Mouse (Mus musculus) CH12F3 (cell line): ENCODE results near the gene Rp2.
"Not testable (repeated sequence)": the region's sequence is repeated elsewhere in the genome, so short reads cannot be mapped to it uniquely, and the experiment has no call there.

ENCODE experiments used
- in situ Hi-C: fragments of 300-500 bp; cut with MboI; formaldehyde crosslinking; loops from 2 replicates; pipeline ENCODE4 v1.14.3; 2020; ENCODE audit warnings: low sequenced_read_pairs

Gene Rp2

DNA sequence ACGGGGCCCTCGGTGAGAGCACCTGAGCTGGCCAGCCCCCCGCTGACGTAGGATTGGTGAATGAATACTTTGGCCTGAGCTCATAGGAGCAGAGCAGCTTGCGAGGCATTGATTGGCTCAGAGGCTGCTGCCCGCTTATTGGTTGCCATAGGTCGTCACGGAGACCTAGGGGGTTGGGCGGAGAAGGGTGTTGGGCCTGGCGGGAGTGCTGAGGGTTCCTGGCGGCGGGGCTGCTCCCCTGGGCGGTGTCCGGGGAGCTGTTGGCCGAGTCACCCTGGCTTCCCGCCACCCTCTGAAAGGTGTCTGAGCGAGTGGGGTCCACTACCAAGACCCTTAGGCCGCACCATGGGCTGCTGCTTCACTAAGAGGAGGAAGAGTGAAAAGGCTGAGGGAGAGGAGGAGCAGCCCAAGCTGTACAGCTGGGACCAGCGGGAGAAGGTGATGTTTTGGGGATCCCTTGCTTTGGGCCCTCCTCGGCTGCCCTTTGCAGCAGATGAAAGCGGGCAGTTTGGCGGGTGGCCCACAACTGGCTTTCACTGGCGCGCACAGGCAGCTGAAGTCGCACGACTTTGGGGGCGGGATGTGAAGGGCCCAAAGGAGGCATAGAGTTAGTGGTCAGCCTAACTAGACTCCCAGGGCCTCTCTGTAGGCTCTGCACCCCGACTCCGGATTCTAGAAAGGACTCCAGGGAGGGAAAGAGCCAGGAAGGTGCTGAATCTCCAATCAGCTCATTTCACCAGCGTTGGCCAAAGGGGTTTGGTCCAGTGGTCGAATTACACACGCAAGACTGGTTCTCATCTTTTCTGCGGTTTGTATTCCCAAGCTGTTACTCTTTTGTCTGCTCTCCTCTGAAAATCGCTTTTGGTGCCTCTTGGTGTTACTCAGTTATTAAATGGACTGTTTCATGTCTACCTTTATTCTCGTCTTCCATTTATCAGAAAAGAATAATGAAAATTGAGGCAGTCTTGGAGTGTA lies at the start of gene Rp2:
Gene Rp2, plus strand, starts transcription at position 91 of the 975 bp plus-strand sequence.
- in situ Hi-C loops: no loop called here

DNA sequence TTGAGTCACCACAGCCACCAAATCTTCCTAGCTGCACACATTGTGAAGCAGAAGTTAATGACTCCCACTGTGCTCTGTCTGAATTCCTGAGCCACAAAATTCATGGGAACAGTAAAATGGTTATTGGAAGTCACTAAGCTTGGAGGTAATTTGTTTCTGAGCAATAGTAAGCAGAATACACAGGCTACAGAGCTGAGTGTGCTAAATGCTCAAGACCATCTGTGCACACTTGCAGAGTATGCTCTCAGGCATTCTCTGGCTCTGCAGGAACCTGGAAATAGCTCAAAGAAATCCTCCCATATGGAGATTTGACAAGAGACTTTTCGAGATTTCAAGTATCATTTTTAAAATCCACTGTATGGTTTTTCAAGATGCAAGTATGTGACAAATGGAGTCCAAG lies 31.5 kb upstream of the Rp2 start:
- in situ Hi-C loops: no loop called here

DNA sequence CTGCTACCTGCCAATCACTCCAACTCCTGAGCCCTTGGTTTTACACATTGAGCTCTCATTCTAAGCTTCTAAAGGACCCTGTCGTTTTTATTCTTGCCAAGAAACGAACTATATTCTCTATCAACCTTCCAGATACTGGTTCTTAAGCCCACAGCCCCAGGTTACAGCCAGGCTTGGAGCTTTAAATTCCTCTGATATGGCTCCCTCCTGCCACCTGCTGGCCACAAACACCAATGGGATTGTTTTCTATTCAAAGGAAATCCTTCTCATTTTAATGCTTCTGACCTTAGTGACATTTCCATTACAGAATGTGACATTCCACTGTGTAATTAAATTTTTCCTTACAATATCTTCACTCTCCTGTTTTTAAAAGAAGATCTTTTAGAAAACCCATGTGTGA lies 28.6 kb upstream of the Rp2 start:
- in situ Hi-C loops: no loop called here

DNA sequence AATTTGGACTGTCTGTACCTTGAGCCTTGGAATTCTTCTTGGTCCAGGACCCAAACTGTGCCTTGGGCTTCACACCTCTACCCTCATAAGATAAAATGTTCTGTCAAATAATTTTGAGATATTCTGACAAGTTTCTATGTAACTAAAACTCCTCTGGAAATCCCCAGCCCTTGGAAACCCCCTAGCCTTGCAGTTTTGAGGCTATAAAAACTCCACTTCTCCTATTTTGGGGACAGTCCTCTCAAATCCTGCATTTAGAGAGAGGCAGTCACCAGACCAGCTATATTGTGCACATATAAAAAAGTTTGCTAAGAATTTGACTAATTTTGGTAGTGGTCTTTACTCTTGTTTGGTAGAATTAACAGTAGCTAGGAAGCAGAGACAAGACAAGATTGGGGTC lies 19.3 kb upstream of the Rp2 start:
- in situ Hi-C loops: no loop called here

DNA sequence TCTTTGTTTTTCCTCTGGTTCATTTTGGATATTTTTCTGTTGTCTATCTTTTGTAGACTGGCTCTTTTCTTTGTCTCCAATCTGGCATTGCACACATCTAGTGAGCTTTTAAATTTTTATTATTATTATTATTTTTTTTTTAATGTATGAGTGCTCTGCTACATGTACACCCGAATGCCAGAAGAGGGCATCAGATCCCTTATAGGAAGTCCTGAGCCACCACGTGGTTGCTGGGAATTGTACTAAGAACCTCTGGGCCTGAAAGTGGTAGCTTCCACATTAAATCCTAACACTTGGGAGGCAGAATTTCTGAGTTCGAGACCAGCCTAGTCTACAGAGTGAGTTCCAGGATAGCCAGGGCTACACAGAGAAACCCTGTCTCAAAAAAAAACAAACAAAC lies 17.9 kb upstream of the Rp2 start:
- in situ Hi-C loops: no loop called here

DNA sequence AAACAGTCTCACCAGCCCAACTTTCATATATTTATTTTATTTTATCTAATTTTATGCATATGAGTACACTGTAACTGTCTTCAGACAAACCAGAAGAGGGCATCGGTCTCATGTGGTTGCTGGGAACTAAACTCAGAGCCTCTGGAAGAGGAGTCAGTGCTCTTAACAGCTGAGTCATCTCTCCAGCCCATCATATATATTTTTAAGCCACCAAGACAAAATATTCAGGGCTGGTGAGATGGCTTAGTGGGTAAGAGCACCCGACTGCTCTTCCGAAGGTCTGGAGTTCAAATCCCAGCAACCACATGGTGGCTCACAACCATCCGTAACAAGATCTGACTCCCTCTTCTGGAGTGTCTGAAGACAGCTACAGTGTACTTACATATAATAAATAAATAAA lies 14.0 kb upstream of the Rp2 start:
- in situ Hi-C loops: not testable (repeated sequence)

DNA sequence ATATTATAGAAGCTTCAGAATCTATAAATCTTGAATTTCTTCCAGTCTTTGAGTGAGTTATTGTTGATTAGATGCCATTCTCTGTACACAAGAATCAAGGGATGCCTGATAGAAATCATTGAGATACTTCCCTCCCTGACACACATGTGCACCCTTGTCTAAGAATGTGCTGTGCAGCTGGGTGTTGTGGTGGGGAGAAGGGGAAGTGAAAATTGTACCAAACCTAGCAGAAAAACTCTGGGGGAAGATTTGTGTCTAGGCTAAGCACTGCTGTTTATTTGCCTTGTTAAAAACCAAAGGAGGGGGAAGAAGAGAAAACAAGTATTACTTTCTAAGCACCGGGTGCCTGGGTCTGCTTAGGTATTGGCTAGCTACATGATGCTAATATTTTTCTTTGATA lies 9.0 kb upstream of the Rp2 start:
- in situ Hi-C loops: no loop called here

DNA sequence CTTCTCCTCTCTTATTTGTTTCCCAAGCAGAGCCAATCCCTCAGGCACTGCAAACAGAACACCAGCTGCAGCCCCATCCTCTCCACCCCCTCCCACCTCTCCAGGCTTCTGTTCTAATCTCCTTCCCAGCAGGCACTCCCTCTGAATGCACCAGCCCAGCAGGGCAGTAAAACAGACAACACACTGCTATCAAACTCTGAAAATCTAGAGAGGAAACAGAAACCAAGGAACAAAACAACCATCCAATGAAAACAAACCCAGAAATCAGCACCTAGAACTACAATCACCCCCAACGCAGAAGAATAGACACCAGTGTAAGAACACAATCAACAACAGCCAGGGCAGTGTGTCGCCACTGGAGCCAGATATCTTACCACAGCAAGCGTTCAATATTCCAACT lies 8.0 kb upstream of the Rp2 start:
- in situ Hi-C loops: no loop called here

DNA sequence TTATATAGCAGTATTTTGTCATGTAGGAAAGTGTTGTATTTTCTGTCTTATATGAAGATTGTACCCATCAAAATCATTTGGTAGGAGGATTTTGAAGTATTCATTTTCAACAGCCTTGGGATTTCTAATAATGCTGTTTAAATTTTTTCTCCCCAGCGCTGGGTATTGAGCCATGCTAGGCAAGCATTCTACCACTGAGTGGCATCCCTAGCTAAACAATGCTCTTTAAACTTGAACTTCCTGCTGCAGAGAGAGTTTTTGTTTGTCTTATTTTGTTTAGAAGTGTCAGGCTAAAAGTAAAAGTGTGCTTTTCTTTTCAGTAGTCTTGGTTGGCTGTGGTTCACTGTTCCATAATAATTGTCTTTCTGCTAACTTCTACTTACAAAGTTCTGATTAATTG lies 1.8 kb downstream of the Rp2 start:
- in situ Hi-C loops: no loop called here

DNA sequence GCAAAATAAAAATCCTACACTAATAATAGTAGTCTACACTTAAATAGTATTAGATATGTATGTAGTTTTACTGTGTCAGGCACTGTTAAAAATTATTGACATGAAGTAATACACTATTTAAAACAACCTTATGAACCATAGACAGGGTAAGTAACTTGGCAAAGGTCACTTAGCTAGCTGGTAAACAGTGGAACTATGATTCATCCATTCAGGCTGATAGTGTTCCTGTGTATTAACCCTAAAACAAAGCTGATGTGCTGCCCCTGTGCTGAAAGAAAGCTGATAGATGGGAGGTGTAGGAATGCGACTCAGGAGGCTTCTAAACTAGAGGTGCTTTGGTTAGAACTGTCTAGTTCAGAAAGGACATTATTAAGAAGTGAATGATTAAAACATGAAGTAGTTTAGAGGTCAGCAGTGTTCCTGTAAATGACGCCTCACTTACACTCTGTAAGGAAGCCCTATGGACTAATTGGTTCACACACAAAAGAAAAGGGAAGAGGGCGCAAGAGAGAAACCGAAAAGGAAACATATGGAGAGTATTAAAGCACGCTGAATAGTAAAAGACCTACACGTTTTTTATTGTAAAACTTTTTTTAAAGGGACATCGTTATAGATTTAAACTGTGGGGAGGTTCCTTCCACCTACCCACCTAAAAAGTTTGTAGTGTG lies 15.2 kb downstream of the Rp2 start:
- in situ Hi-C loops: no loop called here

DNA sequence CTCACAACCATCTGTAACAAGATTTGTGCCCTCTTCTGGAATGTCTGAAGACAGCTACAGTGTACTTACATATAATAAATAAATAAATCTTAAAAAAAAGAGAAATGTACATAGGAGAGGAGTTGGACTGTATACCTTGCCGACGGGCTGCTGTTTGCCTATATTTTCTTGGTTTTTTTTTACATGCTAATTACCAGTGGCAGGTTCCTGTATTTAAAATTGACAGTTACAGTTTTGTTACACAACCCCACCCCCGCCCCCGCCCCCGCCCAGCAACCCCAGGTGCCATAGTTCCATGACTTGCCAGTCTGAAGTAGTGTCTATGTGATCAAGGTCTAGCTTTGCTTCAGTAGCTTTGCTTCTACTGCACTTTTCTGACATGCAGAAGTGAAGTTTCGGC lies 18.0 kb downstream of the Rp2 start:
- in situ Hi-C loops: no loop called here

DNA sequence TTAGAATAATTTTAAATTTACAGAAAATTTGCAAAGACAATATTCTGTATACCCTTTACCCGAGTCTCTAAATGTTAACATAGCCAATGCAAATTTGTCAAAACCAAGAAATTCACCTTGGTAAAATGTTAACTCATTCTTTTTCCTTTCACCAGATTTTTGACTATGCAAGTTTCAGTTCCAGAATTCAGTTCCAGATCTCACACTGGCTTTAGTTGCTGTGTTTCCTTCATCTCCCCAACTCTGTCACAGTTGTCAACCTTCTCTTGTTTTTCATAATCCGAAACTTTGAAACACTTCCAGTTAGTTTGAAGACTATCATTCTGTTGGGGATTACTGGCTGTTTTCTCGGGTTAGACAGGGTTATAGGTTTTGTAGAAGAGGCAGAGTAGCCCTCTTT lies 22.7 kb downstream of the Rp2 start:
- in situ Hi-C loops: no loop called here

DNA sequence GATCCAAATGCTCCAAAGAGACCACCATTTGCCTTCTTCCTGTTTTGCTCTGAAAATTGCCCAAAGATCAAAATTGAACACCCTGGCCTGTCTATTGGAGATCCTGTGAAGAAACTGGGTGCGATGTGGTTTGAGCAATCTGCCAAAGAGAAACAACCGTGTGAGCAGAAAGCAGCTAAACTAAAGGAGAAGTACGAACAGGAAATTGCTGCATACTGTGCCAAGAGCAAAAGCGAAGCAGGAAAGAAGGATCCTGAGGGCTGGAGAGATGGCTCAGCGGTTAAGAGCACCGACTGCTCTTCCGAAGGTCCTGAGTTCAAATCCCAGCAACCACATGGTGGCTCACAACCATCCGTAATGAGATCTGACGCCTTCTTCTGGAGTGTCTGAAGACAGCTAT lies 27.7 kb downstream of the Rp2 start:
- in situ Hi-C loops: not testable (repeated sequence)

DNA sequence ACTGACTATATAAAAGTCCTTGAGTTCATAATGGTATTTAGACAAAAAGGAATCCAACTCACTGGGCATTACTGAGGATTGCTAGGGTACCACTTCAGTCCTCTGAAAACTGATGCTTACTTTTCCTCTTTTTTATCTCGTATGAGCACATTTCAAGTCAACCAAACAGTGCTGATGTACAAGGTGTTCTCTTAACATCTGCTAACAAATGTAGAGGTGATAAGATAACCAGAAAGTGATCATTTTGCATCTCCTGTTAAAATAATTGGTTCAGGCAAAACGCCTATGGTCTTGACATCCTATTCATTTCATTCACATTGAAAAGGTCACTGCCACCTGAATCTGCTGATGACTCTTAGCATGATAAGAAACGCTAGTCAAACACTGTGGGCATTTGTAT lies 28.7 kb downstream of the Rp2 start:
- in situ Hi-C loops: no loop called here

DNA sequence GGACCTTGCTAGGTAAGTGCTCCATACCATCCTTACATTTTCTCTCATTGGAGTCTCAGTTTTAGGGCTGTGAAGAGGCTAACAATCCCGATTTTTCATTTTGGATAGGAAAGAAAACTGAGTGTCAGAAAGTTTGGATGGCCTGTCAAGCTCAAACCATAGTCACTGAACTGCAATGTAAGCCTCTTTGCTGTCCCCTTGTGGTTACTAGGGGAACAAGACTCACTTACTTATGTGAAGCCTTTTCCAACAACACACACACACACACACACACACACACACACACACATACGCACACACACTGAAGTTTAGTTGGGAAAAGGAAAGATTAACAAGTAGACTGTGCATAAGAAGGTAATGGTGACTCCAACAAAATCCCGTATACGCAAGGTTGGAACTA lies 39.8 kb downstream of the Rp2 start:
- in situ Hi-C loops: no loop called here

DNA sequence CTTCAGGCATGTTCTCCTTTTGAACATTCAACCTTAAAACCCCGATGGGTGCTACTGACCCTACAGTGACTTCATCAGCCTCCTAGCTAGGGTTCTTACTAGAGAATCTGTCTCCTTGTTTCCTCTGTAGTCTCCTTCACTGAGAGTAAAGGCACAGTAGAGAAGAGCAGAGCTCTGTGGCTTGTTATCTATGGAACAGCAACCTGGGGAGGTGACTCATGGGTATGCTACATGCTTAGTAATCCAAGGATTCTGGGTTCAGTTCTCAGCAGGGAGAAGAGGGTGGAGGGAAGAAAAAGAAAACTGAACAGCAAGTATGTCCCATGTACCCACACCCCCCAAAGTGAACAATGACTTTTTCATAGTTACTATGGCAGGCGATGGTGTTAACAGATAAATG lies 42.6 kb downstream of the Rp2 start:
- in situ Hi-C loops: no loop called here

DNA sequence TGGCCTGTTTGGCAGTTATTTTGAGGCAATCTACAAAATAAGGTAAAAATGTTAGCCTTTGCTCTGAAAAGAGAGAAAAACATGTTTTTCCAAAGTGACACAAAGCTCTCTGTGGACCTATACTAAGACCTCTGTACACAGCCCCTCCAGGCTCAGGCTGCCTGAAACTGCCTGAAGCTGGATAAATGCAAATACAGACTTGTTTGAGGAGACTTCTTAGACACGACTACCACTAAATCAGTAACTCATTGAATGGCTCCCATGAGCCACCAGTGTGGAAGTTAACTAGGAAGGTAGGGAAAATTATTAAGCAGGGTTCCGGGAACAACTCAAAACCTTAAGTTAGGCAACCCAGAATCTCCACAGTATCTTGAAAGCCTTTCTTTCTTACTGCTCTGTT lies 43.4 kb downstream of the Rp2 start:
- in situ Hi-C loops: no loop called here

DNA sequence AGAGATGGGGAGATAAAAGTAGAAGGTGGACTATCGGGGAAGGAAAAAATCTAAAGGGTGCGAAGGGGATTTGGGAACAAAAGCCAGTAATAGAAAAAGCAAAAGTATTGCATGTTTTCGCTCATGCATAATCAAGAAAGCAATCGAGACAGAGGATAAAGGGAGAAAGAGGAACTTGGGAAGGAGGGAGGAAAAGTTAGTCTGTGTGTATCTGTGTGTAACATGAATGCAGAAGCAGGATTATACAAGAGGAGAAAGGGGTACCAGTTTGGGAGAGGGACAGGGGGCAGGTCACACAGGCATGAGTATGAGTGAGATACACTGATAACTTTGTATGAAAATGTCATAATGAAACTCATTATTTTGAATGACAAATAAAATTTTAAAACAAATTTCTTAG lies 47.1 kb downstream of the Rp2 start:
- in situ Hi-C loops: no loop called here

DNA sequence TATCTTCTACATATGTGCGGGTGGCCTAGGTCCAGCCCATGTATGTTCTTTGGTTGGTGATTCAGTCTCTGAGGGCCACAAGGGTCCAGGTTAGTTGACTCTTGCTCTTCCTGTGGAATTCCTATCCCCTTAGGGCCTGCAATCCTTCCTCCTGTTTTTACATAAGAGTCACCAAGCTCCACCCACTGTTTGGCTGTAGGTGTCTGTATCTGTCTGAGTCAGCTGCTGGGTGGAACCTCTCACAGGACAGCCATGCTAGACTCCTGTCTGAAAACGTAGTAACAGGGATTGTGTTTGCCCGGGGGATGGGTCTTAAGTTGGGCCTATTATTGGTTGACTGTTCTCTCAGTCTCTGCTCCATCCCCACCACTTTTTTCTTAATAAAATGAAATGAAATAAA lies 47.9 kb downstream of the Rp2 start:
- in situ Hi-C loops: no loop called here

DNA sequence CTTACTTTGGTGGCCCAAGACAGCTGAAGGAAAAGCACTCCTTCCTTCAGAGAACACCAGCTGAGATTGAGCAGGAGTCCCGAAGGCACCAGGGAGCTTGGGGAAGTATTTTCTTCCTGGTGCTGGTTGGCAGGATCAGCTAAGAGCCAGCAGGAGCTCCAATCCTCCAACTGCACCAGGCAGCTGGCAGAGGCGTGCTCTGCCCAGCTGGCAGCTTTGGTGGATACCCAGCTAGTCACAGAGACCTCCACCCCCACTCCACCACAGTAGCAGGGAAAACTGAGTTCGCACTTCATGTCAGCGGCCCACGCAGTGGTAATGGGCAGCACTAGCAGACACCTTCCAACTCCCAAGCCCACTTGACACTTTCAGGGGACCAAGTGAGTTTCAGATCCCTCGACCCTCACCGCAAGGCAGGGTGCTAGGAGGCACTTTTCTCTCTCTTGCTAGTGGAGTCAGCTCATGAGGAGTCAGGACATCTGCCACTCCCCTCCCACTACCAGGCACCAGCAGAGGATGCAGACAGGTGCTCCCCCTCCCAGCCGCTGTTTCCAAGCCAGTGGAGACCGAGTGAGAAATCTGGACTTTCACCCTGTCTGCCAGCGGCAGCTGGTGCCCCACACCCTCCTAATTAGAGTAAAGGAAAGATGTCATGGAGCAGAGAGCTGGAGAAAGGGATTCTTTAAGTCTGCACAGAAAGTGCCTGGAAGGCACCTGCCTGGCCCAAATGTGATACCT lies 50.8 kb downstream of the Rp2 start:
- in situ Hi-C loops: no loop called here

DNA sequence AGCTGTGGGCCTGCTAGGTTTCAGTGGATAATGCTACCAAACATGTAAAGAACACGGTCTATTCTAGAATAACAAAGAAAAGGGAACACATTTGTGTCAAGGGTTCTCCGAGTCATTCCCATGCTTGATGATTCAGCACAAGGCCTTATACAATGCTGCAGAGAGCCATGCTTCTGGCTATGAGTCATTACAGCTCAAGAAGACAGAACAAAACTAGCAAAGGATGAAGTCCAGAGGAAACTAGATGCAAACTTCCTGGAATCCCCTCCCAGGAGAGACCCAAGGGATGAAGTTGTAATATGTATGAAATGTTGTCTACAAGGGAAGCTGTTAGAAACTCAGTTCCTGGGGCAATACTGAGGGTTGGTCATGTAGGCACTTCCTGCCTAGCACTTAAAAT lies 54.2 kb downstream of the Rp2 start:
- in situ Hi-C loops: no loop called here

DNA sequence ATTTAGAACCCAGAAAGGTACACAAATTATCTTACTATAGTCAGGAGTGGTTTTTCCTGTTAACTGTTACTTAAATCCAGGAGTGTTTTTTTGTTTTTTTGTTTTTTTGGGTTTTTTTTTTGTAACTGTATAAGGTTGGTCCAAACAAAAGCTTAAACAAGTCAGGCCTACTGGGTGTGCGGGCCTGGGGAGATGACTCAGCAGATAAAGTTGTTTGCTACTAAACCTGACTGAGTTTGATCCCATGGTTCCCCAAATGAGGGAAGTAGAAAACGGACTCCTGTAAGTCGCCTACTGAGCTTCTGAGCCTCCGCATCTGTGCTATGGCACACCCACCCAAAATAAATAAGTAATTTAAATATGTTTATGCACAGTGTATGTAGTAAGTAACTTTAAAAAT lies 55.3 kb downstream of the Rp2 start:
- in situ Hi-C loops: no loop called here
